Mouse (Mus musculus): ENCODE results near the gene Pard3.

GRCm38 (mm10) chr8:127257086-127257485 lies 193.4 kb downstream of the Pard3 start:
- TF ChIP-seq CTCF (IDR thresholded peaks at IDR 0.05; ENCODE audit: low read depth) (no peak), EP300 (optimal IDR thresholded peaks at IDR 0.05) (no peak)

All from stomach, postnatal 0 days (tissue).